Mouse (Mus musculus) gastrocnemius, adult 18-20 months (tissue): ENCODE data around the gene Plk3. TPM values are rescaled to one million over a fixed set of nuclear protein-coding genes. Genes with fewer than 3 reads are reported as not detected.
"Not testable (repeated sequence)": the region's sequence is repeated elsewhere in the genome, so short reads cannot be mapped to it uniquely, and the experiment has no call there.

Experiments
- DNase-seq: peaks from one replicate; pipeline ENCODE4 v3.0.0; 2021; ENCODE audit warnings: low spot score
- long read RNA-seq, 2 experiments: library from polyadenylated mRNA; stranded (forward); transcript quantifications; one replicate each; pipeline ENCODE4 v2.0.0; 2021
- total RNA-seq, 2 experiments: library from RNA; stranded (reverse); gene quantifications; 2 replicates each; pipeline ENCODE4 v1.2.3; 2021

Gene Plk3
- 1 to 10 TPM in 1 of 2 experiments, under 1 TPM in 1; 0.25 to 1.7 TPM for total RNA-seq
- long read RNA-seq, experiment 1, partial matches to known transcripts: 0 of 3 reads
- long read RNA-seq, experiment 1, other reads (novel, unspliced or antisense): 2 of 3 reads
- long read RNA-seq, experiment 2, partial matches to known transcripts: 0 of 2 reads
- long read RNA-seq, experiment 2, other reads (novel, unspliced or antisense): 0 of 2 reads

DNA sequence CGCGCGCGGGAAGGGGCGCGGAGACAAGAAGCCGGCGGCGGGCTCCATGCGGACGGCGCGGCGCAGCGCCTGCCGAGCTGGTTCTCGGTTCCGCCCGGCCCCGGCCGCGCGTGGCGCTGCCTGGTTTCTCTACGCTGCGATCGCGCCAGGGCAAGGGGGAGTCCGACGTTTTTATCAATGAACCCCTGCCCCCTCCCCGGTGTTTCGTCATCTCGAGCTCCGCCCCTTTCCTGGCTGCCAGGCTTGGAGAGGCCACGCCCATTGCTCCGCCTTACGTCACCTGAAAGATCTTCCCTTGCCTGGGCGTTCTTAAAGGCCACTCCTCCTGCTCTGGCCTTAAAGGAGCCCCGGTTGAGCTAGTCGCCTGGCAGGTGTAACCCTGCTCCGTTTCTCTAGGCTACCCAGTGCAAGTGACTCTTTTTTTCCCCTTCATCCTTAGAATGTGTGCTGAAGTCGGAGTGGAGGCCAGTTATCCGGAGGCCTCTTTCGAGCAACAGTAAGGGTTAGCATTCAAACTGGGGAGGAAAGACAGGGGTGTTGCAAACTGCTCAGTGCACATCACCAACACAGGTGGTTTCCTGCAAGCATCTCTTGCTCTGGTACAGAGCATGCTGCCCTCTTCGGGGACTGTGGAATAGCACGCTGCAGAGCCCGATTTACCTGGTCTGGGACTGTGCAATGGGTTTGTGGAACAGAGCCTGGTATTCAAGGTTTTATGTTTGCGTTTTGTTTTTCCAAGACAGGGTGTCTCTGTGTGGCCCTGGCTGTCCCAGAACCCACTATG lies at the start of gene Plk3:
Gene Plk3 (minus strand): TSS at position 147 of the 784 bp plus-strand sequence.
- peak; percentile 98 for DNase-seq

DNA sequence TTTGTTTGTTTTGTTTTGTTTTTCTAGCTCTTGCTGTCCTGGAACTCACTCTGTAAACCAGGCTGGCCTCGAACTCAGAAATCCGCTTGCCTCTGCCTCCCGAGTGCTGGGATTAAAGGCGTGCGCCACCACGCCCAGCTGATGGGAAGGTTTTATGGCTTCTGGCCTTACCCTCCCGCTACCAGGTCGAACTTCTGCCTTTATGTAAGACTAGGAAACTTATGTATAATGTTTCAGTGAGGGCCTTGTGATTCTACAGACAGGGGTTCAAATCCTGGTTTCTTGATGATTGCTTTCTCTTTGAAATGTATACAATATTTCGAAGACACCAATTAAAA lies 49.0 kb upstream of the Plk3 start:
- not testable (repeated sequence) for DNase-seq

DNA sequence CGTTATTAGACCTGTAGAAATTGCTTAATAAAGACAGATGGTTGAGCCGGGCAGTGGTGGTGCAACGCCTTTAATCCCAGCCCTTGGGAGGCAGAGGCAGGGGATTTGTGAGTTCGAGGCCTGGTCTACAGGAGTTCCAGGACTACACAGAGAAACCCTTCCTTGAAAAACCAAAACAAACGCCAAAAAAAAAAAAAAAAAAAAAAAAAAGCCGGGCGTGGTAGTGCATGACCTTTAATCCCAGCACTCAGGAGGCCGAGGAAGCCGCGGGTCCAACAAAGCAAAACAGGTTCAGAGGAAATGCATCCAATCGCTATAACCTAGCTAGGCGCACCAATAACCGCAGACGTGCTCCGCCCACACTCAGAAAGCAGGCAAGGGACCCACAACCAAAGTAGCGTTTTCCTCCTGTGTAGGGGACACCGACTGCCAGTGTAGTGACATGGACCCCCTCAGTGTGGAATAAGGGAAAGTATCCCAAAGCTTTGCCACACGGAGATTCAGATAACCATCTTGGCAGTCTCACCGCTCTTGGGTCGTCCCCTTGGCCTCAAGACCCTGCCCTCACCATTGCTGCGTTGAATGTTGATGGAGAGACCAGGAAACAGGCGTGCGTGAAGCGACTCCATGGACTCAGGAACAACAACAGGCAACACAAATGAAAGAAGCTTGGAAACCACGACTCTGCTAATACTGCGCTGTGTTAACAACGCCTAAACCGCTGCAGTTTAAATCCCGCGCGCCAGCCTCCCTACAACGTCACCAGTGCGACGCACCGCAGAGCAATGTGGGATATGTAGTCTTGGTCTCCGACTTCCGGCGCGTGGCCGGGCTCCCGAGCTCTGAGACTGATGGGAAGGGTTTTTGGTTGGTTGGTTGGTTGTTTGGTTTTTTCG lies 48.3 kb upstream of the Plk3 start, which contains the start of gene Kif2c:
Gene Kif2c (minus strand): TSS at position 777 of the 896 bp plus-strand sequence.
- DNase-seq: peak; percentile 93

DNA sequence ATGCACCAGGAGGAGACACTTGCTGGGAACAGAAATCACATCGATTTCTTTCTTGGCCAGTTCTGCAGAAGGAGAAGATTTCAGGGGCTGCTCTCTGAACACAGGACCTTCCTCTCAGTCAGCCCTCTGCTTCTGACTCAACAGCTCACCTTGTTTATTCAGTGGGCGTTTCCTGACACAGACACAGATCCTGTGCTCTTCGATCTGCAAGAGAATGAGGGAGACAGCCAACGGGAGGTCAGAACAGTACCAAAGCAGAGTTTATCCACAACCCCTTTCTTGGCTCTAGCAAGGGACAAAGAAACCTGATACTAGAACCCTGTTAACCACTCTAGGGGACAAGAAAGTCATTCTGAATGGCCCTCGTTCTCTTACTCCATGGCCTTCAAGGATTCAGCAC lies 36.2 kb upstream of the Plk3 start:
- no peak for DNase-seq

DNA sequence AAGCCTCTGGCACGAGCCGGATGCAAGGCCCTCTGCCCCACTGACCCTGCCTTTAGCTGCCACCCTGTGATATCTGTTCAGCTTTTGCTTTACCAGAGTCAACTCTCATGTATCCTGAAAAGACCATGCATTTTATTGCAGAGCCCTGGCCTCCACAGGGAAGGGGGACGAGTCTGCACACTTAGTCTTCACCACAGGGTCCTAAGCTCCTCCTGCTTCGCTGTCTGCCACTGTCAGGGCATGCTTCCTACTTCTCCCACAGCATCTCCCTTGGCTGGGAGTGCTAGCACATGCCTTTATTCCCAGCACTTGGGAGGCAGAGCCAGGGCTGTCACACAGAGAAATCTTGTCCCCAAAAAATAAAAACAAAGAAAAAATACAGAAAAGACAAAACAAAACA lies 27.4 kb upstream of the Plk3 start:
- DNase-seq: no peak

DNA sequence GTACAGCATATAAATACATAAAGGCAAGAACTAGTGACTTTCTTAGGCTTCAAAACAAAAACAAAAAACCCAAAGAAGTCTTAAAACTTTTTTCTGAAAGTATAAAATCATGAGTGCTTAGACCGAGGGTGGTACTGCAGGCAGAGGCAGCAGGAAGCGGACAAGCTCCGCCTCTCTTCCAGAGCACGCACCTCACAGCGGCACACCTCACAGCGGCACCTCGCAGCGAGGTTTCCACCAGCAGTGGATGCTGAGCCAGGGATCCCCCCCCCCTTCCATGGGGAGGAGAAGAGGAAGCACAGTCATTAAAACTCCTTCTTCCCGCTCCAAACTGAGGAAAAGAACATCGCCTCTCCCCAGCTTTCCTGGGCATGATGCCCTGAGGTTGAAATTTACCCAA lies 25.9 kb upstream of the Plk3 start:
- no peak for DNase-seq

DNA sequence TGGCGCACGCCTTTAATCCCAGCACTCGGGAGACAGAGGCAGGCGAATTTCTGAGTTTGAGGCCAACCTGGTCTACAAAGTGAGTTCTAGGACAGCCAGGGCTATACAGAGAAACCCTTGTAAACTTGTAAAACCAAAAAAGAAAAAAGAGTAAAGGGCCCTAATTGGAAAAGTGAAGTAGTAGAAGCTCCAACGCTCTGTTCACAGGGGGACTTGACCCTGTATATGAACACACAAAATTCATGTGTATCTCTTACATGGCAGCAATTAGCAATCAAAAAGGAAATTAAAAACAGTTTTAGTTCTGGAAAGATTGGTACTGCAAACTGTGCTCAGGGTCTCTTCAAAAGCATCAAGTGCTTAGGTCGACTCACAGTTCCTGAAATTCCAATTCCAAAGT lies 22.6 kb upstream of the Plk3 start:
- no peak for DNase-seq

DNA sequence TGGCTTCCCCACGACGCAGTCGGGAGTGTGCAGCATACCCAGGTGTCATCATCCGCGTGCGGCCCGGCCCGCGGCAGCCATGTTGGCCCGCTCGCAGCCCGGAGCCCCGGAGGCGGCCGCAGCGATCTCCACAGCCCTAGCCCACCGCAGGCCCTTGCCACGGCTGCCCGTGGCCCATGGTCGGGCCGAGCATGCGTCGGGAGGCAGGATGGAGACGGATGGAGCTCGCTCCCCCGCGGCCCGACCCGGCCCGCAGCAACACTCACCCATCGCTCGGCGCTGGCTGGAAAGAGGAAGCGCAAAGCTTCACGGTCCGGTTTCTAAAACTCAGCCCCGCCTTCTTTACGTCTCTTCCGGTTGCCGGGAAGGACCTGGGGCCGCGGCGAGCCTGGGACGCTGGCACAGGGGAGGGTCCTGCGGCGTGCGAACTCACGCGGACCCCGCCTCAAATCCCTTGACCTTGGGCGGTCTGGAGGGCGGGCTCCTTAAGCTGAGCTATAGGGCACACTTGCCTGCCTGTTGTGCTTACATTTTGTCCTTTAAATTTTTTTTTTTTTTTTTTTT lies 22.1 kb upstream of the Plk3 start, which contains the start of gene Rps8:
Gene Rps8 (minus strand): TSS at position 452 of the 564 bp plus-strand sequence.
- DNase-seq: peak; percentile 87

DNA sequence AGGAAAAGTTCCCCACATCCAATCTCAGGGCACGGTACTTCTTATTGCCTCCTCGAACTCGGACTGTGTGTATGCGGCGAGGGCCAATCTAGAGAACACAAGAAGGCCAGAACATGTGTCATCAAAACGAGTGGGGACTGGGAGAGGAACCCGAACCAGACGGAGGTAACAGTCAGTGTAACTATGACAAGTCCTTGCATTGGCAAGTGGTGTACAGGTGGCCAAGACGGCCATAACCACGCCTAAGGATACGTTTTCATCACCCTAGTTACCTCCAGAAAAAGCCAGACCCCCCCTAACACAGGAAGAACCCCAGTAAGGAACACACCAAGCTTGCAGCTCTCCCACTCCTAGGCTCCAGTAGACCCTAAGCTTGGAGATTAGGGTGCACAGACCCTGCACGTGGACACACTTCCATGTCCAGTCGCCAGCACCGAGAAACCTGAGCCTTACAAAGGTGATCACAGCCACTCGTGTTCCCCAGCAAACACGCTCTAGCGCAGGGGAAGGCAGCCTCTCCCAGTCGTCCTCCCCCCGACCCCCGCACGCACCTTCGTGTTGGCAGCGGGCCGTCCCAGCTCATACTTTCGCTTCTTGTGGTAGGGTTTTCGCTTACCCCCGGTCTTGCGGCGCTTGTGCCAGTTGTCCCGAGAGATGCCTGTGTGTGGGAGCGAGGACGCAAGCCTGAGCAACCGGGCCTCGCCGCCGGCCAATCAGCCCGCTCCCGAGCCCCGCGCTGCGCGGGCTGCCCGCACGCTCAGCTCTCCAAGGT lies 21.4 kb upstream of the Plk3 start:
- no peak for DNase-seq

DNA sequence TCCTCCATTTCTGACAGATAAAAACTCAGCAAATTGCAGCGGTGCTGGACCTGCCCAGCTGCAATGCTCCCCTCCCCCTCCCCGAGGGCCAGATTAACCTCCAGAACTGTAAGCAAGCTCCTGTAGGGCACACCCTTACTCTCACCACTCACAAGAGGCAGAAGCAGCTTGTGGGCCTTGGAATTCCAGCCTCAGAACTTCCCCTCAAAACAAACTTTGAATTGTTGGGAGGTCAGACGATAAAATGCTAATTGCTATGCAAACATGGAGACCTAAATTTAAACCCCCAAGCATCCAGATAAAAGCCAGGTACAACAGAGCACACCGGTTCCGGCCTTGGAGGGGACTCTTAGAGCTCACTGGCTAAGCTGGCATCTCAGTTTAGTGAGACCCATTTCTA lies 19.0 kb upstream of the Plk3 start:
- DNase-seq: no peak

DNA sequence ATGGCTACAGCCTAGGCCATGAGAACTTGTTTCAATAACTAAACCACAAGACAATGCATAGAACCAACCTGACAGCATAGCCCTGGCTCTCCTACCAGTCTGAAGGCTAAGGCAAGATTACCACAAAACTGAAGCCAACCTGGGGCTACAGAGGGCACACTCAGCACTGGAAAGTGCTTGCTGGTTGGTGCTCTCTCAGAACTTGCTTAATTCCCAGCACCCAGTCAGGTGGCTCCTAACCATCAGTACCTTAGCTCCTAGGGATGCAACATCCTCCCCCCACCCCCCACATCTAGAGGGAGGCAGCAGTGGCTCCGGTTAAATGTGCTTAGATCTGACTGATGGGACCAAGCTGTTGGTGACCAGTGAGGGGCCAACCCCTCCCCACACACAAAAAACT lies 17.7 kb upstream of the Plk3 start:
- DNase-seq: no peak

DNA sequence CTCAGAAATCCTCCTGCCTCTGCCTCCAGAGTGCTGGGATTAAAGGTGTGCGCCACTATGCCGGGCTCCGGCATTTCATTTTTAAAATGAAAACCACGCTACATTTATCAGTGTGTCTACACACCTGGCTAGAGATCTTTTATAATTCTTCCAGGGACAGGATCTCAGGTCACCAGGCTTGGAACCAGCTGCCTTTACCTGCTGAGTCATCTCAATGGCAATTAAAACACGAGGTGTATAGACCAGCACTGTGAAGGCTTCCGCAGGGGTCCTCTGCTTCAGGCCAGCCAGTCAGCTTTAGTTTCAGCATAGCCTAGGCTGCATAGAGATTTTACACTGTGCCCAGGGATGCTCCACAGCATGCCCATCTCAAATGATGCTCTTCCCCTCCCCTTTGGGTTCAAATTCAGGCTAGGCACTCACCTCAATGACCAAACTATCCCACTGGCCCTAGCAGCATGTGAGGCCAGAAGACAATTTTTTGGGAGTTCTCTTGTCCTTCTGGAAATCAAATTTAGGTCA lies 16.5 kb upstream of the Plk3 start:
- DNase-seq: no peak

DNA sequence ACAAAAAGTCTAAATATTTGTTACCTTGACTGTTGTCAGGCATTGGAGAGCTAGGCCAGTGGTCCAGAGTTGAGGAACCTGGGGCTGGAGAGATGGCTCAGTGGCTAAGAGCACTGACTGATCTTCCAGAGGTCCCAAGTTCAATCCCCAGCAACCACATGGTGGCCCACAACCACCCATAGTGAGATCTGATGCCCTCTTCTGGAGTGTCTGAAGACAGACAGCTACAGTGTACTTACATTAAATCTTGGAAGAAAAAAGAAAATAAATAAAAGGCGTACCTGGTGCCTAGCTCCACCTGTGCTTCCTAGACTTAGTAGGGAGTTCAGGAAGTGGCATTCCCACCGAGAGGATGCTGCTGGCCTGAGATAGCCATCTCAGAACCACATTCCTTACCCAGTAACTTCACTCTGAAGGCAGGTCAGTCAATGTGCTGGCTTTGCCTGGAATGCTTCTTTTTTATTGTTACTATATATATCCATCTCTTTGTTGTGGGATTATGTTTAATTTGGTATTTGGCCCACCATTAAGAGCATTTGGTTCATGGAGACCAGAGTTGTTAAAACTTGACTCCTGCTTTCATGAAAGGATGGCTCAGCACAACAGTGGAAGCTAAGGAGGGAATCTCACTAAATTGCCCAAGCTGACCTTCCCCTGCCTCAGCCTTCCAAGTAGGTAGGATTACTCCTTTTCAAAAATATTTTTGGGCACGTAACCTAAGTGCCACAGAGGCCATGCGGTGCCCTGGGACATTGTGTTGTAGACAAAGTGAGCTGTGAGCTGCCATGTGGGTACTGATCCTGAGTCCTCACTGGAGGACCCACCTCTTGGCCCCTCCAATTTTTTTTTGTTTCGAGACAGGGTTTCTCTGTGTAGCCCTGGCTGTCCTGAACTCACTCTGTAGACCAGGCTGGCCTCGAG lies 15.8 kb upstream of the Plk3 start:
- DNase-seq: no peak

DNA sequence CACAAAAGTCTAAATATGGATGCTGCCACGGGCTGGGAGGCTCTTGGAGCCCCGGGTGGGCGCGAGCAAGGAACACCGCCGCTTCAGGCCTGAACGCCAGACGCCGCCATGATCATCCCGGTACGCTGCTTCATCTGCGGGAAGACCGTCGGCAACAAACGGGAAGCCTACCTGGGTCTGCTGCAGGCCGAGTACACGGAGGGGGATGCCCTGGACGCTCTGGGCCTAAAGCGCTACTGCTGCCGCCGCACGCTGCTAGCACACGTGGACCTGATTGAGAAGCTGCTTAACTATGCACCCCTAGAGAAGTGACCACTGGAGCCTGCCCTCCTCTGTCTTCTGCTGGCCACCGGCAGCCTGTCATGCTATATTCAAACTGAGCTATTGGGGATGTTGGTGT lies 15.1 kb upstream of the Plk3 start:
- no peak for DNase-seq

DNA sequence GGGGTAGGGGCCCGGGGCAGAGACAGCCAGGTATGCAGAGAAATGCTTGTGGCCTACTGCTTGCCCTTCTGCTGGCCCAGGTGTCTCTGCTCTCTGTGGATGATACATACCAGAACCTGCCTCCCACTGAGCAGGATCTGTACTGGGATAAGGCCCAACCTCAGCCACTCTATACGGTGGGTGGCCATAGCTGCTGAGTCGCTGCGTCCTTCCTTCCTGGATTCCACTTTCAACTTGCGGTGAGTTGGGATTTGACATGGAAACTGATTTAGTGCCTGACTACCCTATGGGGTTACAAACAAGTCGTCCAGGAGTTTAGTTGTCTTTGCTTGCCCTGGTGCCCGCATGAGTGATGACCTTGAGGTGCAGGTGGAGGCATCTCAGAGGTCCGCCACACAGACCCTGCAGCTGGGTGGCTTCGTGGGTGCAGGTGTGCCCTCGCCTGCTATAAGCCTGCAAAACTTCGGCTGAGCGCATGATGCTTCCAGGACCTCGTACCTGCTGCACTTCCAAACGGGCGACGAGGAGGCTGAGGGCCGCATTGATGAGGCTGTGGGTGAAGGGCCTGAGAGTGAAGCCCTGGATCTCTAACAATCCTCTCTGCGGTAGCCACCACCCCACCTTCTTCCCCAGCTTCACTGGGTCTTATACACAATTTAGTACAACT lies 14.4 kb upstream of the Plk3 start:
- peak; percentile 0 for DNase-seq

DNA sequence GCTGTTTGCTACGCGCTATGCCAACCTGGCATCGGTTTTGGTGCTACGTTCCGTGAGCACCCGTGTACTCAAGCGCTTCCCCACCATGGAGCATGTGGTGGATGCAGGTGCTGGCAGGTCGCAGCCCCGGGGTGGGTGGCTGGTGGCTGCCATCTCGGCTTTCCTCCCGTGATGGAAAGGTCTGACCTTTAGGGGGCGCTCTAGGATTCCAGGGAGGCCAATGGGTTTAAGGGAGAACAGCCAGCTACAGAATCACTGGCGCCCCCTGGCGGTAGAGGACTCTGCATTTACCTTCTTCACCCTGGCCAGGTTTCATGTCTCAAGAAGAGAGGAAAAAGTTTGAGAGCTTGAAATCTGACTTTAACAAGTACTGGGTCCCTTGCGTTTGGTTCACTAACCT lies 12.4 kb upstream of the Plk3 start:
- DNase-seq: peak; percentile 90

DNA sequence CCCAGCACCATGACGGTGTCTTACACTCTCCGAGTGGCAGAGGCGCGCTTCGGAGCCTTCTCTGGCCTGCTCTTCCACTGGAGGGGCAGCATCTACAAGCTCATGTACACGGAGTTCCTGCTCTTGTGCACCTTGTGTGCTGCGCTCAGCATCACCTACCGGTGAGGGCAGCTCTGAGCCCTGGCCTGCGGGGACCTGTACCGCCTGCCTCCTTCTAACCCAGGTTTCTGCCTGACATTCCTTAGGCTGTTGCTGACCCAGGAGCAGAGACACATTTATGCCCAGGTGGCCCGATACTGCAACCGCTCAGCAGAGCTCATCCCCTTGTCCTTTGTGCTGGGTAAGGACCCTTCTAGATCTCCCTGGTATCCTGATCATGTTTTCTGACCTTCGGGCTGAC lies 11.5 kb upstream of the Plk3 start:
- peak; percentile 0 for DNase-seq

DNA sequence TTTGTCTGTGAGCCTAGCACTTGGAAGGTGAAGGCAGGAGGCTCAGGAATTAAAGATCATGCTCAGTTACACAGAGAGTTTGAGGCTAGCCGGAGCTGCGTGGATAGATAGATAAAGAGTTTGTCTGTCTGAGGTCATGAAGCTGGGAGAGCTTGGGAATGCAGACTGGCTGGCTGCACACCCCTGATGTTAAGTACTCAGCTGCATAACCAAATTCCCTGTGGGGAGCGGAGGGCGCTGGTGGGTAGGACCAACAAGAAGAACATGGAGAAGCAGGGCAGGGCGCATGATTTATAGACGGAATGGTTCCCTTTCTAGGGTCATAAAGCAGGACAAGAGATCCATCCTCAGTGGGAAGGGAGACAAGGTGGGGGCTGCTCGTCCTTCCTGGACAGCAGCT lies 9.3 kb upstream of the Plk3 start:
- no peak for DNase-seq

DNA sequence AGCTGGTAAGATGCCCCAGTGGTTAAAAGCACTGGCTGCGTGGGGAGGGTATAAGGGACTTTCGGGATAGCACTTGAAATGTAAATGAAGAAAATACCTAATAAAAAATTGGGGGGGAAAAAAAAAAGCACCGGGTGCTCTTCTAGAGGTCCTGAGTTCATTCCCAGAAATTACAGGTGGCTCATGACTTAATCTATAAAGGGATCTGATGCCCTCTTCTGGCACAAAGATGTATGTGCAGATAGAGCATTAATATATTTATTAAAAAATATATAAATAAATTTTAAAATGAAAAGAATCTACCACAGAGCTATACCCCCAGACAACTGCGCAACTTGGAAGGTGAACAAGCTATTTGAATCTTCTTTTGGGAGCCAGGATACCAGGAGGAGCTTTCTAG lies 6.8 kb upstream of the Plk3 start:
- DNase-seq: no peak
